Mouse (Mus musculus) adrenal gland, postnatal 10 days (tissue): ENCODE results near the gene Slc25a36. TPM values are rescaled to one million over a fixed set of nuclear protein-coding genes. Genes with fewer than 3 reads are reported as not detected.
A peak's percentile ranks its signal among the peaks of the same experiment; 100 is the strongest.

ENCODE experiments used
- DNase-seq: peaks from one replicate; pipeline ENCODE4 v3.0.0; 2021; ENCODE audit warnings: mixed read lengths
- long read RNA-seq, 2 experiments: library from polyadenylated mRNA; stranded (forward); transcript quantifications; one replicate each; pipeline ENCODE4 v2.0.0; 2021
- total RNA-seq, 2 experiments: library from RNA; stranded (reverse); gene quantifications; 2 replicates each; pipeline ENCODE4 v1.2.3; 2021

The Slc25a36 gene
- total RNA-seq: 10 to 100 TPM; 61.8 to 93.5 TPM
- long read RNA-seq, experiment 1, full-length matches to known transcripts: 7 of 19 reads
- long read RNA-seq, experiment 1, partial matches to known transcripts: 0 of 19 reads
- long read RNA-seq, experiment 1, other reads (novel, unspliced or antisense): 12 of 19 reads
- long read RNA-seq, experiment 2, full-length matches to known transcripts: 8 of 15 reads
- long read RNA-seq, experiment 2, partial matches to known transcripts: 2 of 15 reads
- long read RNA-seq, experiment 2, other reads (novel, unspliced or antisense): 5 of 15 reads

DNA sequence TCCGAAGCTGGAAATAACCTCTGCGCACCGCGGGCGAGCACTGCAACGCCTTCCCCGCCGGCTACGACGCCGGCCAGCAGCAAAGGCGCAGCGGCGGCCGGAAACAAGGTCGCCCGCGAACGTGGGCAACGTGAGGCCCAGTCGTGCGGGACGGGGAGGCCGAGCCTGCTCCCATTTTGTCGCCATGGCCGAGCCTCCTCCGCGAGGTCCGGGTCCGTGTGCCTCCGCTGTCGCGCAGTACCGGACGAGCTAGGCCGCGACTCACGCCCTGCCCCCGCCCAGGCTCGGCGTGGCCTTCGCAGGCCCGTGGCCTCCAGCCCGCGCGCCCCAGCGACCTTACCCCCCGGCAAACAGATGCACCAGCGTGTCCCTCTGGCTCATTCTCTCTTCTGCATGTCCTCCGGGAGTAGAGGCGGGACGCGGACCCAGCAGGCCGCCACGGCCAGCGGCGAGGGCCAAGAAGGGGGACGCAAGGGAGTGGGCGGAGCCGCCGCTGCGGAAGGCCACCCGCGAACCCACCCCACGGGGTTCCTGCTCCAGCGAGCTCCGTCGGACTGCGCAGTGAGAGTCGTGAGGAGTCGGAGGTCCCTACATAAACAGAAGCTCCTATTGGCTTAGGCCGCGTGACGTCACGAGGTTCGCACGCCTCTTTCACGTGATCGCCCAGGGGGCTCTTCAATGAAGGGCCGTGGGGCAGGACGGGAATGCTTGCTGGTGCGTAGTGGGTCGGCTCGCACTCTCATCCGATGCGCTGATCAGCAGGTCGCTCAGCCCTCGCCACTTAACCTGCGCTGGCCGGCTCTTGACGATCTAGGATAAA lies at the start of gene Slc25a36:
Gene Slc25a36 (minus strand): TSS at position 587 of the 820 bp plus-strand sequence.
- peak; percentile 98 for DNase-seq

DNA sequence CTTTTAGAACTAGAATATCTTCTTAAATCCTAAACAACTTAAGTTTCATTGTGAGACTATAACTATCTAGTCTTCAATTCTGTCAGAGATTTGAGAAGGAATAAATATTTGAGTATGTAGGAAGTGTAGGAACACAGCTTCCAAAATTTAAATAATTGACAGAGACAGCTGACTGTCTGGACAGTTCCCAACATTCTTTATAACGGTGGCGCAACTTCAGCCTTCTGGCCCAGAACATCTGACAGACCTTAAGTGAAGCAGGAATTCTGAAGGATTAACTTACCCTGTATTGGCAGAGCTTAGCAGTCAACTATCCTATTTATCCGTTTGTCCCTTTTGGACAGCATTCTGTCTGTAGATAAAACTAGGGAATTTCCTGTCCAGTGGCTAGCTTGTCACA lies 47.5 kb upstream of the Slc25a36 start:
- DNase-seq: no peak

- DNase-seq: no peak
Measured at GRCm38 (mm10) chr9:97155981-97156380, 45.0 kb upstream of the Slc25a36 start.

- DNase-seq: no peak
Measured at GRCm38 (mm10) chr9:97154956-97155355, 44.0 kb upstream of the Slc25a36 start.

DNA sequence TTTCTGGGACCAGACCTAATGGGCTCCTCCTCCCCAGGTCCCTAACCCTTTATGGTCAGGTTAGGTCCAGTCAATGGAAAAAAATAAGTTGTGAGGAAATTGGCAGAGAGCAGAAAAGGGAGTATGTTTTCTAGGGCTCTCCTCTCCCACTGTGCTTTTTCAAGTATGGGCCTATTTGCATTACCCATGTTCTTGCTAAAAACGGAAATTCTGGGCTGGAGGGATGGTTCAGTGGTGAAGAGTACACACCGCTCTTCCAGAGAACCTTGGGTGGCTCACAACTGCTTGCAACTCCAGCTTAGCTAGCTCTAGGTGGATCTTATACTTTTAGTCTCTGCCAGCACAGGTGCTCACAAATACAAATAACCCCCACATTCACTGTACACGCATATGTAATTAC lies 42.0 kb upstream of the Slc25a36 start:
- no peak for DNase-seq

DNA sequence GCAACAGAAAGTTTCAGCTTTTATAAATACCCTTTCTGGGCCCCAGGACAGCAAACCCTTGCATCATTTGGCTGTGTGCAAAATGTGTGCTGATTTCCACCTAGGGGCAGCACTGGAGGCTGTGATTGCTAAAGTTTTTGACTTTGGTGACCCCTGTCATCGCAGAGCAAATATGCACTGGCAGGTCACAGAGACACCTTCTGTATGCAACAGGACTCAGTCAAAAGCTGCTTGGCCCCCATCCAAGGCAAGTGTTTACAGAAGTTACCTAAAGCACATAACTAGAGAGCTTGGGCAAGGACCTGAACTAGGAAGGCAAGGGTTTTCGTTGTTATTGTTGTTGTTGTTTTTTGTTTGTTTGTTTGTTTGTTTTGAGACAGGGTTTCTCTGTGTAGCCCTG lies 36.3 kb upstream of the Slc25a36 start:
- no peak for DNase-seq

- DNase-seq: no peak
Measured at GRCm38 (mm10) chr9:97145351-97145750, 34.4 kb upstream of the Slc25a36 start.

- no peak for DNase-seq
Measured at GRCm38 (mm10) chr9:97143416-97143815, 32.5 kb upstream of the Slc25a36 start.

- DNase-seq: no peak
Measured at GRCm38 (mm10) chr9:97142558-97142957, 31.6 kb upstream of the Slc25a36 start.

DNA sequence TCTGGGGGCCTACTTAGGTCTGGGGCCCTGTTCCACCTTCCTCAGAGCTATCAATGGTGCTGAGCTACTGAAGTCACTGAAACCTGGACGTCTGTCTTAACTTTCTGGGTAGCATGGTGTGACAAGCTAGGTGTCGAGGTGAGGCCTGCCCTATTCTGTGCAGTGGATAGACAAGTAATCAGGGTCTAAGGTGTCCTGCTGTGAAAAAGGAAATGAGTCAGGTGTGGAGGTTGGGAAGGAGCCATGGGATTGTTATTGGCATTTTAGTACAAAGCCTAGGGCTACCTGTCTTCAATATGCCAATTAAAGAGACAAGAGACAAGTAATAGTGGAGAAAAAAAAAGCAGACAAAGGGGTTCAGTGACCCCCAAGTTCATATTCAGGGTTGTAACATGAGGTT lies 30.8 kb upstream of the Slc25a36 start:
- DNase-seq: no peak

DNA sequence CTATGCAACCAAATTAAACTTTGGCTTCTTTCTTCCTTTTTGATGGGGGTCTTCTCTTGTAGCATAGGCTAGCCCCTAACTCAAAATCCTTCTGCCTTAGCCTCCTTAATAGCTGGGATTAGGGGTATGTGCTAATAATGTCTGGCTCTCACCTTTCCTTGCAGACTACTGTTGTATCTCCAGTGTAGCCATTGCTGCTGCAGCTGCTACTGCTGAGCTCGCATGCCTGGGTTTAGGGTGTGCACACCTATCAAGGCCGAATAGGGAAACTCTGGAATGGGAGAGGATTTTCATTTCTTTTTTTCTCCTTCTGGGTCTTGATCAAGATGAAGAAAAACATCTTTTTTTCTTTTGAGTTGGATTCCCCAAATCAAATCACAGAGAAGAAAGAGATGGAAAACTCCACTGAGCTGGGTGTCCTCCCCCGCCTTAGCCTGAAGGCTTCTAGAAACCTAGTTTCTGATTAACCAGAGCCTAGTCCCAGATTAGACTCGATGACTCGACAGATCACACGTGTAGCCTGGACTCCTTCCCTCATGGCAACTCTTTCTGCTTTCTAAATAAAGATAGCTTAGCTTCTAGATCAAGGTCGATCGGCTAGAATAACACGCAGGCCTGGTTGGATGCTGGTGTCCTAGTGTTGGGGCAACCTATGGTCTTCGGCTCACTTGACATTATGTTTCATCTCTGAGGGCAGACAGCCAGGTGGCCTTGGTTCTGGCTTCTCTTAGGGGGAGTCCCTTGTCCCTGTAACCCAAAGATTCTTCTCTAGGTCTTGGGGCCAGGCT lies 29.4 kb upstream of the Slc25a36 start:
- no peak for DNase-seq

DNA sequence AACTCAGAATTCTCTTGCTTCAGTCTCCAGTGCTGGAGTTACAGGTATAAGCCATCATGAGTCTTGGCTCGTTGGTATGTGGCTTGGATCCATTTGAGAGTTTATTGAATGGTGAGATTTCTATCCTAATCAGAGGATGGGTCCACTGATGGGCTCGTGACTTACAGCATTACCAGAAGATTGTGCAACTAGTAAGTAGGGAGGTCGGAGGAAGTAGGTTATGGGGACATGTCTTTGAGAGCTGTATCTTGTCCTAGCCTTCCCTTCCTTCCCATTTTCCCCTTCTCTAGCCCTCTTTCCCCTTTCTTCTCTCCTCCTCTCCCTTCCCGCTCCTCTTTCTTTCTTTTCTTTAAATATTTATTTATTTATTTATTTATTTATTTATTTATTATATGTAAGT lies 26.7 kb upstream of the Slc25a36 start:
- DNase-seq: no peak

DNA sequence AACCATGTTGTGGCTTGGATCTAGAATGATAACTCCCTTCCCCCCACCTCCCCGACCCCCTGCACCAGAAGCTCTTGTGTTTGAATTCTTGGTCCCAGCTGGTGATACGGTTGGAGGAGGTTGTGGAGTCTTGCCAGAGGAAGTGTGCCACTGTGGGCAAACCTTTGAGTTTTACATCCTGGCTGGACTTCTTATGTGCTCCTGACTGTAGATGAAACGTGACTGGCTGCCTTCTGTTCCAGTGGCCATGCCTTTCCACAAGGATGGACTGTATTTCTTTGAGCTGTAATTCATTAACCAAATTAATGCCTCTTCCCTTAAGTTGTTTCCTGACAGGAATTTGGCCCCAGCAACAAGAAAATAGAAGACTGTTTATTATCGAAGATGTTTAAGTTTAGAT lies 26.2 kb upstream of the Slc25a36 start:
- no peak for DNase-seq

- DNase-seq: no peak
Measured at GRCm38 (mm10) chr9:97135866-97136265, 24.9 kb upstream of the Slc25a36 start.

DNA sequence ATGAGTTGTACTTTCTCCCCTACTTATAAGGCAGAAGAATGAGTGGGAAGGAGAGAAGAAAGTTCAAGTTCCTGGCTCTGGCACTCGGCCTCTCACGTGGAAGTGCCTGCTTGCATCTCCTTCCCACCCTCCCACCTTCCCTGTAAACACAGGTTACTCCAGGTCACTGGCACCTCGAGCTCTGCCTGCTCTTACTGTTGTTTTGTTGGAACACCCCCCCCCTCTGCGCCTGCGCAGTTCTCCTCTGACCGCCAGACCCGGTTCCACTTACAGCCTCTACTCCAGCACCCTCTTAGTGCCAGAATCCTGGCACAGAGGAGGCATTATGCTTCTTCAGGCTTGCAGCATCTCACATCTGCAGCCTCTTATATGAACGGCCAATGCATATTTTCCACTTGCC lies 22.2 kb upstream of the Slc25a36 start:
- DNase-seq: no peak

DNA sequence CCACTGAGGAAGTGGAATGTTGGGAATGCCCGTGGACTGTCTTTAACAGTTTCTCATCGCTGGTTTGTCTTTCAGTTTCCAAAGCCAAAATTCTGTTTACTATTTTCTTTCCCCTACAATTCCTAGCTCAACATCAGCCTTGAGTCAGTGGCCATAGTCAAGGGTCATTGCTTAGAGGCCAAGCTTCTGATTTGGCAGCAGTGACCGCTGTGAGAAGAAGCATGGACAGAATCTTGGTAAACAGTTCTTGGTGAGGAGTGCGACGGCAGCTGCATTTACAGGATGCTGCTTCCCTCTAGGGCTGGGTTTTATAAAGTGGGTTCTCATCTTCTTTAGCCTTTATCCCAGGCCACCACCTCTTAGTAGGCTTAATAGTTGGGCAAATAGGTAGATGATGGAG lies 19.0 kb upstream of the Slc25a36 start:
- DNase-seq: no peak

DNA sequence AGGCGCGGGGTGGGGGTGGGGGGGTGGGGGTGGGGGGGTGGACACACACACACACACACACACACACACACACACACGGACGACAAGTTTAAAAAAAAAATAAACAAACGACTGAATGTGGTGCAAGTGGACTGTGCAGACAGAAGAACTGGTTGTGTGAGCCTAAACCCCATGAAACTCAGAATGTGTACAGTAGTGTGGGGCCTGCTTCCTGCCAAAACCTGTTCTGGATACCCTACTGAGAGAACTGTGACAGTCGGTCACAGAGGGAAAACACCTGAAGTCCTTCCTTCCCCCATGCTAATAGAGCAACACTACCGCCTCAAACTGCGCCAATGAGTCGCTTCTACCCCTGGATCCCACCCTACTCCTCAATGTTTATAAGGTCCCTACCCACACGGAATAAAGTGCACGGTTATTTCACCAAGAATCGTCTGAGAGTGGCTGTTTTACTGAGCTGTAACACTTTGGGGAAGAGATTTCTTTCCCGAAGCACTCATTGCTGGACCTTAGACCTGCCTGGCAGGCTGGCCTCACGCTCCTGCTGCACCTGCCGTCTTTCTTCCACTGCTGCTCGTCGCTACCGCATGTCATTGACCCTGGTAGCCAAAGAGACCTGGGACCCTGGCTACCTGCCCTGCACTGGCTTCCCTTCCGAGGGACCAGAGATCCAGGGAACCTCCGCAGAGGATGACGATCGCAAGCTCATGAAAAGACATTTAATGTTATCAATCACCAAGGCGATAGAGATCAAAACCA lies 13.2 kb upstream of the Slc25a36 start:
- no peak for DNase-seq

DNA sequence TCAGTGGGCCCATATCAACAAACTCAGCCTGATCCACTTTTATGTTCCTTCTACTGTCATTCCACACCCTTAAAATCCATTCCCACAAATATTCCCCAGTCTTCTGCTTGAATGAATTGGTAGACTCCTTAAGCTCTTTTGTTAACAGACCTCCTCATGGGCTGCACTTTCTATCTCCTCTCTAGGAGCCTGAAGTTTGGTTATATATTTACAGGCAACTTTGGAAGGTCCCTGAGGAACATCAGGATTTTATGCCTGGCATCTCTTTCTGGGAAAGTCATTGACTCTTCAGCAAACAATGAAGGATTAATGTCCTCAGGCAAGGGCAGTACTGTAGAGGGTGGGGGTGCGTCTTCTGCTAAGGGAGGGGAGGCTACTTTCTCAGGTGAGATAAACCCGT lies 10.5 kb upstream of the Slc25a36 start:
- no peak for DNase-seq

DNA sequence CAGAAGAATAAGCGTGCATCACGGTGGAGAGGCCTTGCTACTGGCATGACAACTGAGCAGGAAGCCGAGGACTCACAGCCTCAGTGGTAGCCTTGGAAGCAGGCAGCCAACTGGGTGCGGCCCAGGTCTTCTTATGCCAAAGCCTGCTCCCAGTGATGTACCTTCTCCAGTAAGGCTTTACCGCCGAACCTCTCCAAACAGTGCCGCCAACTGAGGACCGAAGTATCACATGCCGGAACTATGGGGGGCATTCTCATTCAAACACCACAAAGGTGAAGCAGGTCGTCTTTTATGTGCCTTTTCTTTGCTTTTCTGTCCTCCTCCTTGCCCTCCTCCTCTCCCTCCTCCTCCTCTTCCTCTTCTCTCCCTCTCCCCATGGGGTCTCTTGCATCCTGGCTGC lies 3.3 kb upstream of the Slc25a36 start:
- no peak for DNase-seq

GRCm38 (mm10) chr9:97113555-97113929 lies 2.6 kb upstream of the Slc25a36 start:
- no peak for DNase-seq

DNA sequence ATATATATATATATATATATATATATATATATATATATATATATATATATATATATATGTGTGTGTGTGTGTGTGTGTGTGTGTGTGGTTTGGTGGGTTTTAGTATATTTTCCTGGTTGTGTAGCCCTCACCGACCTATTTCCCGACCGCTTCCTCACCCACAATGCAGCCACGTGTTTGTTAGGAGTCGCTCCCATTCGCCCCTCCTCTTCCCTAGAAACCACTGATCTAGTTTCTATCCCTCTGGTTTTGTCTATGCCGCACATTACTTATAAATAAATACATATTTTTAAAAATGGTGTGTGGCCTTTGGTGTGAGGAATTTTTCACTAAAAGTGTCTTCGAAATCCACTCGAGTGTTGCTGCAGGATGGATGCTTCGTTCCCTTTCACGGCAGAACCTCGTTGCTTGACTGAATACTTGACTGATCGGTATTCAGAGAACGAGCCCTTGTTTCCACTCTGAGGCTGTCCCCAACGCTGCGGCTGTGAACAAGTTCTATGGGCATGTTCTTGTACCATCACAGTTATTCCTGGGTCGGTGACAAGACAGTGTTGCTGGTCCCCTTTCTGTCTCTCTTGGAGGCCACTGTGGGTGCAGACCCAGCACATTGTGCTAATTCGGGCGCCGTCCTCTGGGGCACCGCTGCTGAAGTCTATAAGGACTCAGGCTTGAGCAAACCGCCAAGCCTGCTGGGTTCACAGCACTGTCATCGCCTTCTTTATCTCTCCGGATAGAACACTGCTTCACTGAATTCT lies 2.0 kb upstream of the Slc25a36 start:
- DNase-seq: no peak

DNA sequence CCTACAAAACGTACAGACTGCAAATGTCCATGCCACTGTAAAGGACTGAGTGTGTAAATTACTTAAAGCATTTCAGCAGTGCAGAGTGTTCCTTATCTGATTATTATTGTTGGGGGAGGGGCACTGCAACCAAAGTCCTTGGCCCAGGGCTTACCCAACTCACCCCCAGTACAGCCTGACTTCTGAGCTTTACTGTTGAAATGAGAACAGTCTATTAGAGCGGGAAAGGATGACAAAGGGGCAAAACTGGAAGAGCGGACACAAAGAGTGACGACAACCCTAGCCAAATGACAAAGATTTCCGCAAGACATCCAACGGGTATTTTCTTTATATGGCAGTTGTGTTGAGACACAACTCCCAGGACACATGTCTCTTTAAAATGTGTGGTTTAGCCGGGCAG lies 1.3 kb upstream of the Slc25a36 start:
- DNase-seq: peak; percentile 7
